Mouse (Mus musculus) adrenal gland, adult (tissue): ENCODE measurements around the gene Rtn2.

Experiments
- DNase-seq, 2 experiments: peaks; one replicate each; pipeline ENCODE4 v3.0.0; 2022 to 2023; ENCODE audit warnings: low spot score in 1 of 2; ENCODE audit not compliant: inconsistent age in 2 of 2

Rtn2 gene

GRCm38 (mm10) chr7:19341761-19342409 is 59.5 kb downstream of the Rtn2 start:
- DNase-seq = peak in 1 of 2 experiments; percentile 73

GRCm38 (mm10) chr7:19342481-19343027 is 60.1 kb downstream of the Rtn2 start:
- DNase-seq = peak; percentile 82 to 95

GRCm38 (mm10) chr7:19343210-19343808 is 60.9 kb downstream of the Rtn2 start:
- DNase-seq = peak; percentile 72 to 91

GRCm38 (mm10) chr7:19344237-19344847 is 61.9 kb downstream of the Rtn2 start, which contains the start of gene Ercc1:
Gene Ercc1, plus strand, starts transcription at chr7:19344778.
- DNase-seq = no peak

- peak; percentile 96 to 97 for DNase-seq
Measured at GRCm38 (mm10) chr7:19344938-19345471, 62.6 kb downstream of the Rtn2 start.
